Mouse (Mus musculus): ENCODE measurements at regions not wholly inside any gene's neighbourhood (a gene's known extent, or its start where the extent isn't known, plus 50 kb on each side); places are given as distances from the start of the nearest gene placed in this dataset.

GRCm38 (mm10) chr2:166378325-166378724, 222.9 kb upstream of the Sulf2 start:
- Histone ChIP-seq H3K4me3 (ENCODE audit: low read length) (no peak overlapping the region), H3K4me1 (ENCODE audit: control insufficient read depth, insufficient read depth, low read length) (peaks cover 5% of the 10 kb centered on the region), H3K36me3 (ENCODE audit: control insufficient read depth, insufficient read depth, low read length) (no peaks in the 10 kb centered on the region), H3K27ac (ENCODE audit: low read depth, low read length) (no peak overlapping the region), H3K4me2 (replicated peaks; ENCODE audit: low read depth, low read length) (no peak overlapping the region), H3K27me3 (ENCODE audit: control insufficient read depth, insufficient read depth, low read length) (no peaks in the 10 kb centered on the region), H3K9ac (ENCODE audit: low read depth, low read length) (no peak overlapping the region), H3K9me3 (ENCODE audit: control insufficient read depth, low read length) (no peaks in the 10 kb centered on the region)
- no peak for ATAC-seq (ENCODE audit: low FRiP score, low TSS enrichment)
- WGBS = 35% methylated on average over 3 of the region's 3 CpGs

GRCm38 (mm10) chr2:166377329-166377728, 221.9 kb upstream of the Sulf2 start:
- no peaks in the 10 kb centered on the region for H3K9me3 ChIP-seq (ENCODE audit: control insufficient read depth, low read length)
- H3K36me3 ChIP-seq (ENCODE audit: control insufficient read depth, insufficient read depth, low read length) = no peaks in the 10 kb centered on the region
- peak; percentile 50; the same call in 1 of the 2 replicates for ATAC-seq (ENCODE audit: low FRiP score, low TSS enrichment)
- no peak overlapping the region for H3K9ac ChIP-seq (ENCODE audit: low read depth, low read length)
- H3K27ac ChIP-seq (ENCODE audit: low read depth, low read length) = no peak overlapping the region
- H3K4me1 ChIP-seq (ENCODE audit: control insufficient read depth, insufficient read depth, low read length) = peaks cover 5% of the 10 kb centered on the region
- no peak overlapping the region for H3K4me3 ChIP-seq (ENCODE audit: low read length)
- H3K27me3 ChIP-seq (ENCODE audit: control insufficient read depth, insufficient read depth, low read length) = no peaks in the 10 kb centered on the region
- WGBS = 18% methylated on average over 3 of the region's 3 CpGs
- H3K4me2 ChIP-seq (replicated peaks; ENCODE audit: low read depth, low read length) = no peak overlapping the region

- no peaks in the 10 kb centered on the region for H3K27me3 ChIP-seq (ENCODE audit: control insufficient read depth, insufficient read depth, low read length)
- H3K36me3 ChIP-seq (ENCODE audit: control insufficient read depth, insufficient read depth, low read length) = no peaks in the 10 kb centered on the region
- no peak for ATAC-seq (ENCODE audit: low FRiP score, low TSS enrichment)
- no peak overlapping the region for H3K27ac ChIP-seq (ENCODE audit: low read depth, low read length)
- no peak overlapping the region for H3K4me2 ChIP-seq (replicated peaks; ENCODE audit: low read depth, low read length)
- WGBS = 91% methylated on average over 12 of the region's 12 CpGs
- peaks cover 5% of the 10 kb centered on the region for H3K4me1 ChIP-seq (ENCODE audit: control insufficient read depth, insufficient read depth, low read length)
- H3K9ac ChIP-seq (ENCODE audit: low read depth, low read length) = no peak overlapping the region
- no peak overlapping the region for H3K4me3 ChIP-seq (ENCODE audit: low read length)
- H3K9me3 ChIP-seq (ENCODE audit: control insufficient read depth, low read length) = no peaks in the 10 kb centered on the region
Observed at GRCm38 (mm10) chr2:166375639-166376038, 220.2 kb upstream of the Sulf2 start.

- Histone ChIP-seq H3K9ac (ENCODE audit: low read depth, low read length) (no peak overlapping the region), H3K4me1 (ENCODE audit: control insufficient read depth, insufficient read depth, low read length) (no peaks in the 10 kb centered on the region), H3K36me3 (ENCODE audit: control insufficient read depth, insufficient read depth, low read length) (no peaks in the 10 kb centered on the region), H3K4me2 (replicated peaks; ENCODE audit: low read depth, low read length) (no peak overlapping the region), H3K4me3 (ENCODE audit: low read length) (no peak overlapping the region), H3K27me3 (ENCODE audit: control insufficient read depth, insufficient read depth, low read length) (no peaks in the 10 kb centered on the region), H3K9me3 (ENCODE audit: control insufficient read depth, low read length) (peaks cover 2% of the 10 kb centered on the region; the same call in 1 of the 2 replicates), H3K27ac (ENCODE audit: low read depth, low read length) (no peak overlapping the region)
- WGBS = 87% methylated on average over 6 of the region's 6 CpGs
- no peak for ATAC-seq (ENCODE audit: low FRiP score, low TSS enrichment)
Observed at GRCm38 (mm10) chr2:166370776-166371175, 215.3 kb upstream of the Sulf2 start.

GRCm38 (mm10) chr2:166361645-166362044, 206.2 kb upstream of the Sulf2 start:
- no peak for ATAC-seq (ENCODE audit: low FRiP score, low TSS enrichment)
- H3K9ac ChIP-seq (ENCODE audit: low read depth, low read length) = no peak overlapping the region
- H3K4me1 ChIP-seq (ENCODE audit: control insufficient read depth, insufficient read depth, low read length) = peaks cover 7% of the 10 kb centered on the region; the same call in 1 of the 2 replicates
- 84% methylated on average over 6 of the region's 6 CpGs for WGBS
- H3K4me2 ChIP-seq (replicated peaks; ENCODE audit: low read depth, low read length) = no peak overlapping the region
- H3K36me3 ChIP-seq (ENCODE audit: control insufficient read depth, insufficient read depth, low read length) = no peaks in the 10 kb centered on the region
- H3K27ac ChIP-seq (ENCODE audit: low read depth, low read length) = no peak overlapping the region
- H3K27me3 ChIP-seq (ENCODE audit: control insufficient read depth, insufficient read depth, low read length) = no peaks in the 10 kb centered on the region
- H3K4me3 ChIP-seq (ENCODE audit: low read length) = no peak overlapping the region
- H3K9me3 ChIP-seq (ENCODE audit: control insufficient read depth, low read length) = no peaks in the 10 kb centered on the region

GRCm38 (mm10) chr2:166360786-166361185, 205.3 kb upstream of the Sulf2 start:
- no peaks in the 10 kb centered on the region for H3K36me3 ChIP-seq (ENCODE audit: control insufficient read depth, insufficient read depth, low read length)
- no peak overlapping the region for H3K4me3 ChIP-seq (ENCODE audit: low read length)
- no peak overlapping the region for H3K4me2 ChIP-seq (replicated peaks; ENCODE audit: low read depth, low read length)
- no peaks in the 10 kb centered on the region for H3K27me3 ChIP-seq (ENCODE audit: control insufficient read depth, insufficient read depth, low read length)
- H3K4me1 ChIP-seq (ENCODE audit: control insufficient read depth, insufficient read depth, low read length) = peaks cover 7% of the 10 kb centered on the region; the same call in 1 of the 2 replicates
- WGBS = 64% methylated on average over 3 of the region's 3 CpGs
- no peak for ATAC-seq (ENCODE audit: low FRiP score, low TSS enrichment)
- H3K9ac ChIP-seq (ENCODE audit: low read depth, low read length) = no peak overlapping the region
- H3K9me3 ChIP-seq (ENCODE audit: control insufficient read depth, low read length) = no peaks in the 10 kb centered on the region
- no peak overlapping the region for H3K27ac ChIP-seq (ENCODE audit: low read depth, low read length)

- H3K36me3 ChIP-seq (ENCODE audit: control insufficient read depth, insufficient read depth, low read length) = no peaks in the 10 kb centered on the region
- no peak overlapping the region for H3K4me2 ChIP-seq (replicated peaks; ENCODE audit: low read depth, low read length)
- ATAC-seq (ENCODE audit: low FRiP score, low TSS enrichment) = no peak
- no peak overlapping the region for H3K27ac ChIP-seq (ENCODE audit: low read depth, low read length)
- 41% methylated on average over 13 of the region's 13 CpGs for WGBS
- no peaks in the 10 kb centered on the region for H3K9me3 ChIP-seq (ENCODE audit: control insufficient read depth, low read length)
- H3K4me1 ChIP-seq (ENCODE audit: control insufficient read depth, insufficient read depth, low read length) = peaks cover 7% of the 10 kb centered on the region; the same call in 1 of the 2 replicates
- no peaks in the 10 kb centered on the region for H3K27me3 ChIP-seq (ENCODE audit: control insufficient read depth, insufficient read depth, low read length)
- H3K9ac ChIP-seq (ENCODE audit: low read depth, low read length) = no peak overlapping the region
- no peak overlapping the region for H3K4me3 ChIP-seq (ENCODE audit: low read length)
Observed at GRCm38 (mm10) chr2:166359995-166360394, 204.5 kb upstream of the Sulf2 start.

- Histone ChIP-seq H3K9ac (ENCODE audit: low read depth, low read length) (no peak overlapping the region), H3K36me3 (ENCODE audit: control insufficient read depth, insufficient read depth, low read length) (no peaks in the 10 kb centered on the region), H3K27me3 (ENCODE audit: control insufficient read depth, insufficient read depth, low read length) (no peaks in the 10 kb centered on the region), H3K27ac (ENCODE audit: low read depth, low read length) (no peak overlapping the region), H3K4me3 (ENCODE audit: low read length) (no peak overlapping the region), H3K4me1 (ENCODE audit: control insufficient read depth, insufficient read depth, low read length) (peaks cover 19% of the 10 kb centered on the region), H3K9me3 (ENCODE audit: control insufficient read depth, low read length) (no peaks in the 10 kb centered on the region), H3K4me2 (replicated peaks; ENCODE audit: low read depth, low read length) (no peak overlapping the region)
- ATAC-seq (ENCODE audit: low FRiP score, low TSS enrichment) = no peak
- 53% methylated on average over 7 of the region's 7 CpGs for WGBS
Observed at GRCm38 (mm10) chr2:166357824-166358223, 202.4 kb upstream of the Sulf2 start.

- Histone ChIP-seq H3K4me2 (replicated peaks; ENCODE audit: low read depth, low read length) (no peak overlapping the region), H3K27ac (ENCODE audit: low read depth, low read length) (no peak overlapping the region), H3K4me1 (ENCODE audit: control insufficient read depth, insufficient read depth, low read length) (peaks cover 19% of the 10 kb centered on the region), H3K9ac (ENCODE audit: low read depth, low read length) (no peak overlapping the region), H3K4me3 (ENCODE audit: low read length) (no peak overlapping the region), H3K36me3 (ENCODE audit: control insufficient read depth, insufficient read depth, low read length) (no peaks in the 10 kb centered on the region), H3K27me3 (ENCODE audit: control insufficient read depth, insufficient read depth, low read length) (no peaks in the 10 kb centered on the region), H3K9me3 (ENCODE audit: control insufficient read depth, low read length) (no peaks in the 10 kb centered on the region)
- peak; percentile 58 for ATAC-seq (ENCODE audit: low FRiP score, low TSS enrichment)
- 44% methylated on average over 7 of the region's 7 CpGs for WGBS
Observed at GRCm38 (mm10) chr2:166355944-166356343, 200.5 kb upstream of the Sulf2 start.

Data from kidney, embryonic 14.5 days (tissue).